8 mouse cellular contexts compared by ENCODE assay signal in genomic region chr6:122801301-122801800, GRCm38 (mm10). TPM values are rescaled to one million over a fixed set of nuclear protein-coding genes. Genes with fewer than 3 reads are reported as not detected.
DNase-seq lines count a peak whose midpoint lies in the region; ATAC-seq and TF ChIP-seq lines count a peak whose summit lies in the region.

Gene Slc2a3, minus strand, starts transcription at chr6:122801640.

- intact Hi-C loops in gastrocnemius, postnatal 14 days (cut with DNase I; ENCODE audit: low total_unique reads) = no loop called here
- intact Hi-C loops in left cerebral cortex, postnatal 36 days (cut with DNase I) = loop anchor here (5.0 kb wide), 1 partner anchor 59 kb away; no protein-coding TSS in a partner anchor

- TF ChIP-seq CTCF in spleen, adult 2 months (IDR thresholded peaks at IDR 0.05; ENCODE audit: extremely low read depth, insufficient read depth, insufficient read length, insufficient replicate concordance) = no peak

- H3K27ac ChIP-seq in spleen, adult 2 months (ENCODE audit: insufficient read depth, low read length) = peak within 1 kb of the TSS; percentile 61

- H3K4me3 ChIP-seq in spleen, adult 2 months (ENCODE audit: extremely low read depth, insufficient read depth, insufficient read length) = peak within 1 kb of the TSS; percentile 64

- TF ChIP-seq POLR2A in spleen, adult 2 months (IDR thresholded peaks at IDR 0.05; ENCODE audit: low read depth, low read length) = no peak

- H3K36me3 ChIP-seq in spleen, adult 2 months (ENCODE audit: control insufficient read depth, insufficient read depth, low read length) = no peaks in the 10 kb centered on the region

- H3K4me1 ChIP-seq in spleen, adult 2 months (ENCODE audit: control insufficient read depth, insufficient read depth, insufficient read length) = no peaks in the 10 kb centered on the region

- peak; percentile 56 for ATAC-seq in inflammation-experienced regulatory T-cells, adult 6 months
- peak; percentile 64 for ATAC-seq in megakaryocyte-erythroid progenitor cell, adult 5-6 weeks (replicated peaks; ENCODE audit: low FRiP score, low TSS enrichment, poor library complexity, severe bottlenecking)

- no peaks in the 10 kb centered on the region for H3K27me3 ChIP-seq in spleen, adult 2 months (ENCODE audit: control insufficient read depth, insufficient read depth, low read length)

- WGBS in spleen, adult 2 months = 2% methylated on average over 45 of the region's 46 CpGs

- peak; percentile 65 to 78 for DNase-seq in left cerebral cortex, adult 18-20 months (ENCODE audit: low spot score in 2 of 2)
- no peak for DNase-seq in left cerebral cortex, adult 11 months (ENCODE audit: low spot score)
- DNase-seq in embryo, embryonic 10.5 days (ENCODE audit: low spot score) = peak; percentile 76
- DNase-seq in gastrocnemius, postnatal 14 days = peak; percentile 59
- peak; percentile 75 to 80 for DNase-seq in left cerebral cortex, postnatal 36 days (ENCODE audit: low spot score in 2 of 2)
- DNase-seq in spleen, adult 2 months (ENCODE audit: low read depth in 1 of 2, low spot score in 2 of 2) = no peak

RNA-seq across cellular contexts. Expression of gene Slc2a3, which starts in this region (rescaled TPM):
- total RNA-seq in left cerebral cortex, adult 18-20 months (2021) = 100 to 1,000 TPM; 120 to 139 TPM
- total RNA-seq in gastrocnemius, postnatal 14 days (2021) = 1 to 10 TPM; 1.2 to 1.9 TPM
- 10 to 100 TPM; 59.4 to 80.7 (median 70.8) TPM for polyA plus RNA-seq in inflammation-experienced regulatory T-cells, adult 6 months (2017; shearing (Covaris generic))
- total RNA-seq in left cerebral cortex, postnatal 36 days (2021) = 100 to 1,000 TPM; 125 to 138 TPM
- 13.3 and 18.9 TPM in 2 replicates for total RNA-seq in megakaryocyte-erythroid progenitor cell, adult 5-6 weeks (2014; fragmentation: Nextera tagmentation)
- 21.5 and 26.2 TPM in 2 replicates for total RNA-seq in megakaryocyte-erythroid progenitor cell, adult 5-6 weeks (2017)
- polyA plus RNA-seq in spleen, adult 2 months (2012; rRNA removed) = 17.8 and 18.5 TPM in 2 replicates

Comparison
In these comparisons a context has a peak if more than half of its experiments do, and no peak if none do; other contexts are left out.
1. RNA of gene Slc2a3 (total RNA-seq): 120 to 139 TPM in left cerebral cortex, adult 18-20 months, 125 to 138 TPM in left cerebral cortex, postnatal 36 days and 13.3 to 26.2 TPM in megakaryocyte-erythroid progenitor cell, adult 5-6 weeks; 1.2 to 1.9 TPM in gastrocnemius, postnatal 14 days; every median in the first group is over 4 times any median in the second.
2. RNA of gene Slc2a3 (total RNA-seq): 120 to 139 TPM in left cerebral cortex, adult 18-20 months and 125 to 138 TPM in left cerebral cortex, postnatal 36 days; 13.3 to 26.2 TPM in megakaryocyte-erythroid progenitor cell, adult 5-6 weeks; every median in the first group is over 4 times any median in the second.
3. DNase-seq: peak in left cerebral cortex, adult 18-20 months (2 of 2), embryo, embryonic 10.5 days (single experiment), gastrocnemius, postnatal 14 days (single experiment) and left cerebral cortex, postnatal 36 days (2 of 2); none in left cerebral cortex, adult 11 months (single experiment) and spleen, adult 2 months (0 of 2).